Mouse (Mus musculus) embryonic facial prominence, embryonic 11.5 days (tissue): ENCODE results near the gene Aff3. TPM values are rescaled to one million over a fixed set of nuclear protein-coding genes. Genes with fewer than 3 reads are reported as not detected.

Experiments
- polyA plus RNA-seq: library from polyadenylated mRNA; unstranded; fragments of >200 nt; fragmentation: Nextera tagmentation; extraction: Ambion mirVana; gene quantifications from 2 replicates; pipeline ENCODE4 v1.2.1, GENCODE M21; 2014

The Aff3 gene
- polyA plus RNA-seq, 1 experiment from 2014 or later, result 17.5 TPM

Other genes with a start within 250 kb of the Aff3 start
- 2.0 and 2.3 TPM in 2 replicates for gene Lonrf2, start 171.8 kb upstream of the Aff3 start, polyA plus RNA-seq
- gene Chst10, start 233.2 kb upstream of the Aff3 start, polyA plus RNA-seq, result 10.8 and 11.2 TPM in 2 replicates